Mouse (Mus musculus): ENCODE results near the gene Stk24.

GRCm38 (mm10) chr14:121304523-121304922 is 75.3 kb downstream of the Stk24 start:
- TF ChIP-seq CTCF (conservative IDR thresholded peaks at IDR 0.05; ENCODE audit: low read length) (no peak), POU5F1 (IDR thresholded peaks at IDR 0.05; ENCODE audit: borderline replicate concordance, low read length) (no peak)
